Mouse (Mus musculus) hindbrain, embryonic 12.5 days (tissue): ENCODE data around the gene Edc3. TPM values are rescaled to one million over a fixed set of nuclear protein-coding genes. Genes with fewer than 3 reads are reported as not detected.
A peak's percentile ranks its signal among the peaks of the same experiment; 100 is the strongest.

ENCODE experiments used
- ATAC-seq: fragments of 200-750 bp; cut with Nextera tagmentation; 2 replicates; pipeline ENCODE4 v1.8.0; 2017; ENCODE audit warnings: moderate TSS enrichment; ENCODE audit not compliant: low FRiP score
- H3K27ac ChIP-seq: fragments of 300-500 bp; sonication (generic); 2 replicates; pipeline ENCODE4 v1.5.1; 2016; ENCODE audit warnings: mild to moderate bottlenecking
- H3K27me3 ChIP-seq: fragments of 300-500 bp; sonication (generic); 2 replicates; pipeline ENCODE4 v1.6.1; 2016; ENCODE audit warnings: mild to moderate bottlenecking
- H3K36me3 ChIP-seq: fragments of 300-500 bp; sonication (generic); 2 replicates; pipeline ENCODE4 v1.6.1; 2016; ENCODE audit warnings: mild to moderate bottlenecking
- H3K4me1 ChIP-seq: fragments of 300-500 bp; sonication (generic); 2 replicates; pipeline ENCODE4 v1.6.1; 2016
- H3K4me2 ChIP-seq: fragments of 300-500 bp; sonication (generic); replicated peaks from 2 replicates; pipeline ENCODE4 v1.6.1; 2016; ENCODE audit warnings: mild to moderate bottlenecking
- H3K4me3 ChIP-seq: fragments of 300-500 bp; sonication (generic); 2 replicates; pipeline ENCODE4 v1.5.1; 2016; ENCODE audit warnings: mild to moderate bottlenecking
- H3K9ac ChIP-seq: fragments of 300-500 bp; sonication (generic); 2 replicates; pipeline ENCODE4 v1.6.1; 2016; ENCODE audit warnings: mild to moderate bottlenecking, moderate library complexity
- H3K9me3 ChIP-seq: fragments of 300-500 bp; sonication (generic); replicated peaks from 2 replicates; pipeline ENCODE4 v1.6.1; 2016; ENCODE audit warnings: mild to moderate bottlenecking
- WGBS: fragments of 180-500 bp; shearing (Covaris S2); methylation state at CpG from one replicate; pipeline ENCODE4 v1.1.7; 2016; 5-methylcytosine and 5-hydroxymethylcytosine counted together
- polyA plus RNA-seq: library from polyadenylated mRNA; unstranded; fragments of >200 nt; fragmentation: Nextera tagmentation; extraction: Ambion mirVana; gene quantifications from 2 replicates; pipeline ENCODE4 v1.2.1, GENCODE M21; 2016

Edc3 gene
- 39.4 and 40.3 TPM in 2 replicates for polyA plus RNA-seq

DNA sequence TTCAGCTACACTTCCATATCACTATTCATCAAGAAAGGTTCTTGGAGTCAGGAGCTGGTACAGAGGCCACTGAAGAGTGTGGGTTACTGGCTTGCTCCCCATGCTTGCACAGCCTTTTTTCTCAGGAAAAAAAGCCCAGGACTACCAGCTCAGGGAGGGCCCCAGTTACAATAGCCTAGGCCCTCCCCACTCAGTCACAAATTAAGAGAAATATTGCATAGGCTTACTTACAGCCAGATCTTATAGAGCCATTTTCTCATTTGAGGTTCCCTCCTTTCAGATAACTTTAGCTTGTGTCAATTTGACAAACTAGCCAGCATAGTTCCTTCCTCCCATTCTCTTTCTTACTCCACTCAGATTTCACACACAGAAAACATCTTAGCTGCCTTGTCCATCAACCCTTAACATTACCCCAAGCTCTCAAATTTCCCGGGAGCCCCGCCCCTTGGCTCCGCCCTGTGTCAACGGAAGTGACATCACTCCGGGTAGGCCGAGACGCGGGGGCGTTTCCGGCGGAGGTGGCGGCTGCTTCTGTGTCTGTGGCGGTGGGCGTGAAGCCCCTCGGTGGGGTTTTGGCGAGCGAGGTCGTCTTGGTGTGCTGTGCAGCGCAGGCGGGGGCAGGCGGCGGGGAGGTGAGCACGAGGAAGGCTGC, at the start of gene Edc3:
Gene Edc3 (plus strand): TSS at position 473 of the 652 bp plus-strand sequence.
- peak; percentile 93 for ATAC-seq
- WGBS: 1% methylated on average over 23 of the region's 23 CpGs
- Histone ChIP-seq H3K9ac (peak within 1 kb of the TSS; percentile 93), H3K27me3 (no peaks in the 10 kb centered on the region), H3K36me3 (peaks cover 1% of the 10 kb centered on the region), H3K9me3 (no peaks in the 10 kb centered on the region), H3K4me2 (peak within 1 kb of the TSS; percentile 63), H3K27ac (peak within 1 kb of the TSS; percentile 83), H3K4me1 (peaks cover 11% of the 10 kb centered on the region), H3K4me3 (peak within 1 kb of the TSS; percentile 86)

DNA sequence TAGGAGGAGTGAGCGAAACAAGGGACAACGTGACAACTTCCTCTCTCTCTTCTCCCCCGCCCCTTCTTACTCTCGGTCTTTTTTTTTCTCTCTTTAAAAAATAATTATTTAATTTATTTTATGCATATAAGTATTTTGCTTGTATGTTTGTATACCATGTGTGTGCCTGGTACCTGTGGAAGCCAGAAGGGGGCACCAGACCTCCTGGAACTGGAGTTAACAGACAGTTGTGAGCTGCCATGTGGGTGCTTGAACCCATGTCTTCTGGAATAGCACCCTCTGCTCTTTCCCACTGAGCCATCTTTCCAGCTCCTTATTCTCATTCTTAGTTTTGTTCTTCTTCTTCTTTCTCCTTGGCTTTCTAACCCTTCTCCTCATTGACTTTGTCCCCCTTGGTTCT, 49.4 kb upstream of the Edc3 start:
- 85% methylated on average over 4 of the region's 4 CpGs for WGBS

DNA sequence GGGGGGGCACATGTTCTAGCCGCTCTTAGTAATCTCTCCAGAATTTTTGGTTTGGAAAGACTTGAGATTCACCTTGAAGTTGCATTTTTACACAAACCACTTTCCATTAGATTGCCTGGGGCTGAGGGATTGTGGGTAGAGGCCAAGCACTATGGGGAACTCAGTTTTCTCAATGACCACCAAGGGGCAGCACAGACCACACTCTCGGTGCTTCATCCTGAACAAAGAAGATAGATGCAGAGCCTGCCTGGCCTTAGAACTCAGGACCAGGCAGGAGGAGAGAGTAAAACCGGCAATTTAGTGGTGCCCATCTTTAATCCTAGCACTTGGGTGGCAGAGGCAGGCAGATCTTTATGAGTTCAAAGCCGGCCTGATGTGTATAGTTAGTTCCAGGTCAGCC, 48.6 kb upstream of the Edc3 start:
- WGBS: 16% methylated on average over 4 of the region's 4 CpGs
- ATAC-seq: no peak
- H3K4me3 ChIP-seq: no peak overlapping the region

More for the DNA sequence above, 49.4 kb upstream of the Edc3 start:
- Histone ChIP-seq H3K4me2 (no peak overlapping the region), H3K27me3 (peaks cover 4% of the 10 kb centered on the region; the same call in 1 of the 2 replicates), H3K4me1 (peaks cover 3% of the 10 kb centered on the region; the same call in 1 of the 2 replicates), H3K36me3 (no peaks in the 10 kb centered on the region), H3K9me3 (no peaks in the 10 kb centered on the region), H3K4me3 (no peak overlapping the region), H3K27ac (no peak overlapping the region), H3K9ac (no peak overlapping the region)
- no peak for ATAC-seq

DNA sequence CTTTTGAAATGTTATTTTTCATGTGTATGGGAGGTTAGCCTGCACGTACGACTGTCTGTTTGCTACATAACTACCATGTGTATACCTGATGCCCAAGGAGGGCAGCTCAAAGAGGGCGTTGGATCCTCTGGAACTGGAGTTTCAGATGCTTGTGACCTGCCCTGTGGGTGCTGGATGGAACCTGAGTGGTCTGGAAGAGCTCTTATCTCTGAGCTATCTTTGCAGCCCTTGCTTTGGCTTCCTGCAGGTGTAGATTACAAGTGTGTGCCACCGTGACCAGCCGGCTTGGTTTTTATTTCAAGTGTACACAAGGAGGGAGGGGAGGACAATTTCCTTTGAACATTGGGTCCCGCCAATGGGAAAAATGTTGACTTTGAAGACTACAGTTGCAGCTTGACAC, 47.8 kb upstream of the Edc3 start:
- Histone ChIP-seq H3K4me1 (peaks cover 3% of the 10 kb centered on the region; the same call in 1 of the 2 replicates), H3K9me3 (no peaks in the 10 kb centered on the region), H3K4me2 (no peak overlapping the region), H3K27ac (no peak overlapping the region), H3K27me3 (no peaks in the 10 kb centered on the region), H3K36me3 (no peaks in the 10 kb centered on the region), H3K4me3 (no peak overlapping the region), H3K9ac (no peak overlapping the region)
- ATAC-seq: no peak
- WGBS: 77% methylated on average over 6 of the region's 6 CpGs

More for the DNA sequence above, 48.6 kb upstream of the Edc3 start:
- Histone ChIP-seq H3K9ac (no peak overlapping the region), H3K36me3 (no peaks in the 10 kb centered on the region), H3K9me3 (no peaks in the 10 kb centered on the region), H3K4me2 (no peak overlapping the region), H3K27me3 (no peaks in the 10 kb centered on the region), H3K4me1 (peaks cover 3% of the 10 kb centered on the region; the same call in 1 of the 2 replicates), H3K27ac (no peak overlapping the region)

DNA sequence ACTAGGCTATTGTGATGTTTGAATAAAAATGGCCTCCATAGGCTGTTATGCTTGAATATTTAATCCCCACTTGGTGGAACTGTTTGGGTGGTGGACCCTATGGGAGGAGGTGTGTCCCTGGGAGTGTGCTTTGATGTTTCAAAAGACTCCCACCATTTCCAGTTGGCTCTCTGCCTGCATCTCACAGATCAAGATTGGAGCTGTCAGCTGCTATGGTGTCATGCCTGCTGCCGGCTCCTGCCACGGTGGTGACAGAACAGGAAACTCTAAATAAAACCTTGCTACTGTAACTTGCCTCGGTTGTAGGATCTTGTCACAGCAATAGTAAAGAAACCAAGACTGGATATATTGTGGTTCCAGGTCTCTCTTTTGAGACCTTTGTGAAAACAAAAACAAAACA, 46.8 kb upstream of the Edc3 start:
- Histone ChIP-seq H3K9me3 (no peaks in the 10 kb centered on the region), H3K4me2 (no peak overlapping the region), H3K27me3 (no peaks in the 10 kb centered on the region), H3K9ac (no peak overlapping the region), H3K36me3 (no peaks in the 10 kb centered on the region), H3K4me1 (no peaks in the 10 kb centered on the region), H3K27ac (no peak overlapping the region), H3K4me3 (no peak overlapping the region)
- 82% methylated on average over 3 of the region's 3 CpGs for WGBS
- no peak for ATAC-seq

DNA sequence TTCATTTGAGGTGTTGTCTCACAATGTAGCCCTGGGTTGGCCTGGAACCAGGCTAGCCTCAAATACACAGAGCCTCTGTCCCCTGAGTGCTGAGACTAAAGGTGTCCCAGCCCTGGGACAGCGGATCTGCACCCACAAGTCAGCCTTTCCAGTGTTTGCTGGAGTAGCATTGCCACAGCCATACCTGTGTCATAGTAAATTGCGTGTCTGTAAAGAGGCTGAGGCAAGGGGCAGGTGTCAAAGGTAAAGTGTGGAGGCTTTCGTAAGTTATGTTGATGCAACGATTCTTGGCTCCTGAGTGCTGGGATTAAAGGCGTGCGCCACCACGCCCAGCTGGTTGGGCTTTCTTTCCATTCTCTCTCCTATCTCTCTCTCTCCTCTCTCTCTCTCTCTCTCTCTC, 43.7 kb upstream of the Edc3 start:
- 87% methylated on average over 6 of the region's 7 CpGs for WGBS
- H3K4me1 ChIP-seq: no peaks in the 10 kb centered on the region
- no peaks in the 10 kb centered on the region for H3K36me3 ChIP-seq
- H3K9ac ChIP-seq: no peak overlapping the region
- no peak overlapping the region for H3K4me3 ChIP-seq
- no peaks in the 10 kb centered on the region for H3K9me3 ChIP-seq
- no peak overlapping the region for H3K27ac ChIP-seq
- H3K27me3 ChIP-seq: no peaks in the 10 kb centered on the region
- no peak overlapping the region for H3K4me2 ChIP-seq
- ATAC-seq: no peak

DNA sequence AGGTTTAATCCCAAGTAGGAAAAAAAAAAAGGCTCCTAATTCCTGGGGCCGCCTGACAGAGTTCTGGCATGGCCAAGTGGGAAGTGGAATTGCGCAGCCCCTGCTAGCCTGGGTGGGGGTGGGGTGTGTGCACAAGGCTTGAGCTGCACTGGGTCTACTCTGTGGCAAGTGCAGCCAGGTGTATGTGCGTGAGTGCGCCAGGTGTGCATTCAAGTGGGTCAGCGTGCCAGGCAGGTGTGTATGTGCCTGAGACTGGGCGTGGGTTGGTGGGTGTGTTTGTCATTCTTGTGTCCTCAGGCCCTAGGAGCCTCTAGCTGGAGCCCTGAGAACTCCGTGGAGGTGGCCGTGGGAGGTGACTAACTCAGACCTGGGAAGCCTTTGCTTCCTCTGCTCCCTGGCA, 41.8 kb upstream of the Edc3 start:
- H3K27ac ChIP-seq: no peak overlapping the region
- H3K4me2 ChIP-seq: no peak overlapping the region
- no peaks in the 10 kb centered on the region for H3K36me3 ChIP-seq
- H3K4me3 ChIP-seq: no peak overlapping the region
- H3K27me3 ChIP-seq: no peaks in the 10 kb centered on the region
- no peaks in the 10 kb centered on the region for H3K4me1 ChIP-seq
- H3K9ac ChIP-seq: no peak overlapping the region
- H3K9me3 ChIP-seq: no peaks in the 10 kb centered on the region
- 87% methylated on average over 8 of the region's 8 CpGs for WGBS
- ATAC-seq: no peak

DNA sequence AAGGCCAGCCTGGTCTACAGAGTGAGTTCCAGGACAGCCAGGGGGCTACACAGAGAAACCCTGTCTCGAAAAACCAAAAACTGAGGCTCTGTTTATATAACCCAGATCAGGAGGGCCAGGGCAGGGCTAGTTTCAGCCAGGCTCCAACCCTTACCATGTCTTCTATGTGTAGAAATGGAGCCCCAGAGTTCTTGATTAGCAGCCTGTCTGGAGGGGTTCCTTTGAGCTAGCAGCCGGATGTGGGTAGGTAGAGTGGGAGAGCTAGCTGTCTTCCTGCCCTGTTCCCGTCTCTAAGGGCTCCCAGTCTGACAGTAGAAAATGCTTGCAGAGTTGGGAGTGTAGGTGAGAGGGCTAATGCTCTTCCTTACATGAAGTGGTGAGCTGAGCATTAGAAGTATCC, 41.2 kb upstream of the Edc3 start:
- WGBS: 87% methylated on average over 3 of the region's 3 CpGs
- no peak for ATAC-seq
- no peak overlapping the region for H3K9ac ChIP-seq
- H3K27ac ChIP-seq: no peak overlapping the region
- no peak overlapping the region for H3K4me3 ChIP-seq
- H3K36me3 ChIP-seq: no peaks in the 10 kb centered on the region
- H3K4me2 ChIP-seq: no peak overlapping the region
- H3K27me3 ChIP-seq: no peaks in the 10 kb centered on the region
- H3K9me3 ChIP-seq: no peaks in the 10 kb centered on the region
- H3K4me1 ChIP-seq: no peaks in the 10 kb centered on the region

DNA sequence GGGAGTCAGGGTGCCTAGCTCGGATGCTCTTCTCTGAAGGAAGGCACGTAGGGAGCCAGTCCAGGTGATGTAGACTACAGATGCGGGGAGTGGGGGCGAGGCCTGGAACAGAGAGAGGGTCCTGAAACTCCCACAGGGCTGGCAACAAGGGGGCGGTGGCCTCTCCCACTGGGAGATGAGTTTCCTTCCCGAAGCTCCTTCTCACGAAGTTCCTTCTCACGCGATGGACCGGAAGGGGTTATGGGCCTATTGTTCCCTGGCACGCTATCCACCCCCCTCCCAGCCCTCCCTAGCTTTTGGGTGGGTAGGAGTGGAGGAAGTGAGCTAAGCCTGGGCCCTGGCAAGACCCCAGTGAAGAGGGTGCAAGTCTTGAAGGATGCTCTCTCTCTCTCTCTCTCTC, 40.5 kb upstream of the Edc3 start:
- Histone ChIP-seq H3K9me3 (no peaks in the 10 kb centered on the region), H3K4me1 (no peaks in the 10 kb centered on the region), H3K9ac (no peak overlapping the region), H3K4me3 (no peak overlapping the region), H3K4me2 (no peak overlapping the region), H3K36me3 (no peaks in the 10 kb centered on the region), H3K27ac (no peak overlapping the region), H3K27me3 (no peaks in the 10 kb centered on the region)
- WGBS: 49% methylated on average over 11 of the region's 11 CpGs
- ATAC-seq: no peak

DNA sequence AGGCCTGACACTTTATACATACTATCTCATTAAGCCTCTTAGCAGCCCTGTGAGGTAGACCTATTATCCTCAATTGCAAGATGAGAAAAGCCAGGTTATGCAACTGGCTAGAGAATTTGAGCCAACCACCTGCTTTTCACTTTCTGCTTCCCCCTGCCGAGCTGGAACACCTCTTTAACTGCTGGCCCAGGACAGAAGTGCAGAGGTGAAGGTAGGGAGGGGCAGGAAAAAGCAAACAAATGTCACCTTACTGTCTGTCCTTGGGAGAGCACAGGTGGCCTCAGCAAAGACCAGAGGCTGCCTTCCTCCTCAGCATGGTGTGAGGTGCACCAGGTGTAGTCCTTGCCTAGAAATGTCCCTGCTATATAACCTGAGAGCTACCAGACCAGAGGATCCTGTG, 40.1 kb upstream of the Edc3 start:
- H3K9me3 ChIP-seq: no peaks in the 10 kb centered on the region
- no peaks in the 10 kb centered on the region for H3K36me3 ChIP-seq
- H3K27me3 ChIP-seq: no peaks in the 10 kb centered on the region
- ATAC-seq: no peak
- no peak overlapping the region for H3K4me3 ChIP-seq
- no peak overlapping the region for H3K27ac ChIP-seq
- no peaks in the 10 kb centered on the region for H3K4me1 ChIP-seq
- no peak overlapping the region for H3K9ac ChIP-seq
- 50% methylated on average over 1 of the region's 1 CpGs for WGBS
- H3K4me2 ChIP-seq: no peak overlapping the region

DNA sequence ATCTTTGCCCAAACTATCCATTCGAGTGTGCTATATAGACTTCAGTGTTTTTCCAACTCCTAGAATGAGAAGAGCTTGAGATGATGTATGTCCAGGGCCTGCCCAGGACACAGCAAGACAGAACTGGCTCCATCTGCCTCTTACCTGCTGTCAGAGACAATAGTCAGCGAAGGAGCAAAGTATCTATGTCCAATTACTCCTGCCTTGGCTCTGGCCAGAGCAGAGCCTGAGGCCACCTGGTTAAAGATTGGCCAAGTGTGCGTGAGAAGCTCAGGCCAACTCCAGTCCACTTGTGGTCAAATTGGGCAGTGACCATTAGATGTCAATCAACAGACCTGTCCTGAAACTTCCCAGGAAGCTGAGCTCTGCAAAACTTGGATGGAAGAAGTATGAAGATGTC, 38.8 kb upstream of the Edc3 start:
- Histone ChIP-seq H3K27me3 (no peaks in the 10 kb centered on the region), H3K9ac (no peak overlapping the region), H3K4me2 (no peak overlapping the region), H3K36me3 (no peaks in the 10 kb centered on the region), H3K27ac (no peak overlapping the region), H3K4me1 (no peaks in the 10 kb centered on the region), H3K9me3 (no peaks in the 10 kb centered on the region), H3K4me3 (no peak overlapping the region)
- WGBS: 77% methylated on average over 3 of the region's 3 CpGs
- no peak for ATAC-seq

DNA sequence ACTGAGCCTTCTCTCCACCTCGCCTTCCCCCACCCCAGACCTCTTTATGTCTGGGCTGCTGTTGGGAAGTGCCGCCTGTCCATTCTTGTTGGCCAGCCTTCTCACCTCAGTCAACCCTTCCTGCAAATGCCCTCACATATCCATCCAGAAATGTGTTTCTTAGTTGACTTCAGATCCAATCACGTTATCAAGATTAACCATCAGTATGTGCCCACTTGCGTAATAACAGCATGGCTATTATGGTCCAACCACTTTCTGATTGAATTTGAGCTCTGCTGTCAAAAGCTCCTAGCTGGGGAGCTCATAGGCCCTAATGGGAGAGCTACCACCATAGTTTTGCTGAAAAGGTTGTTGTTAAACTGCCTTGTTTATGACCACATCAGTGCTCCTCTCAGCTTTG, 37.3 kb upstream of the Edc3 start:
- Histone ChIP-seq H3K4me3 (no peak overlapping the region), H3K9me3 (no peaks in the 10 kb centered on the region), H3K9ac (no peak overlapping the region), H3K4me2 (no peak overlapping the region), H3K36me3 (no peaks in the 10 kb centered on the region), H3K4me1 (no peaks in the 10 kb centered on the region), H3K27me3 (no peaks in the 10 kb centered on the region), H3K27ac (no peak overlapping the region)
- 93% methylated on average over 4 of the region's 4 CpGs for WGBS
- no peak for ATAC-seq

DNA sequence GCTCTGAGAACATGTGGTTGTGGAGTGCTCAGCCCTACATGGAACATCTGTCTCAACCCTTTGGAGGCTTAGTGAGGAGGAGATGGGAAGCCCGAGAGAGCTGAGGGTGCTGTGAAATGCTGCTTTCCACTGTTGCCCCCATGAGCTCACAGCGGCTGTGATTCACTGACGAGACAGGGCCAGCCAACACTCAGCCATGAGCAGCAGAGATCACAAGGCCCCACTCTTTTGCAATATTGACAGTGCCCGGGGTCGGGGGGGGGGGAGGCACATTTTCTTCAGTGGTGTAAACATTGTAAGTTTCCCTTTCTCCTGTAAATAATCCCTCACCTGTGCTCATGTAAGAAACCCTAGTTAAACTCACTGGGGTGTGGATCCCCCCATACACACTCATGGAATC, 36.8 kb upstream of the Edc3 start:
- ATAC-seq: no peak
- Histone ChIP-seq H3K4me2 (no peak overlapping the region), H3K4me3 (no peak overlapping the region), H3K27ac (no peak overlapping the region), H3K9me3 (no peaks in the 10 kb centered on the region), H3K36me3 (no peaks in the 10 kb centered on the region), H3K27me3 (no peaks in the 10 kb centered on the region), H3K9ac (no peak overlapping the region), H3K4me1 (no peaks in the 10 kb centered on the region)
- WGBS: 85% methylated on average over 5 of the region's 5 CpGs
